Mouse (Mus musculus) neural tube, embryonic 13.5 days (tissue): Measurements from ENCODE around the gene Mettl1. TPM values are rescaled to one million over a fixed set of nuclear protein-coding genes. Genes with fewer than 3 reads are reported as not detected.
"Not testable (repeated sequence)": the region's sequence is repeated elsewhere in the genome, so short reads cannot be mapped to it uniquely, and the experiment has no call there.

Experiments
- ATAC-seq: fragments of 200-750 bp; cut with Nextera tagmentation; 2 replicates; pipeline ENCODE4 v1.8.0; 2017; ENCODE audit warnings: low read depth, mild to moderate bottlenecking, moderate TSS enrichment, moderate library complexity
- H3K27ac ChIP-seq: fragments of 300-500 bp; sonication (generic); replicated peaks from 2 replicates; pipeline ENCODE4 v1.5.1; 2015; ENCODE audit warnings: moderate library complexity, mild to moderate bottlenecking, inconsistent platforms
- H3K27me3 ChIP-seq: fragments of 300-500 bp; sonication (generic); 2 replicates; pipeline ENCODE4 v1.6.1; 2015; ENCODE audit warnings: mild to moderate bottlenecking, inconsistent platforms
- H3K36me3 ChIP-seq: fragments of 300-500 bp; sonication (generic); 2 replicates; pipeline ENCODE4 v1.6.1; 2015; ENCODE audit warnings: mild to moderate bottlenecking, inconsistent platforms
- H3K4me1 ChIP-seq: fragments of 300-500 bp; sonication (generic); replicated peaks from 2 replicates; pipeline ENCODE4 v1.6.1; 2015; ENCODE audit warnings: inconsistent platforms
- H3K4me2 ChIP-seq: fragments of 300-500 bp; sonication (generic); 2 replicates; pipeline ENCODE4 v1.6.1; 2015; ENCODE audit warnings: inconsistent platforms, mild to moderate bottlenecking, moderate library complexity
- H3K4me3 ChIP-seq: fragments of 300-500 bp; sonication (generic); 2 replicates; pipeline ENCODE4 v1.5.1; 2015; ENCODE audit warnings: mild to moderate bottlenecking, inconsistent platforms
- H3K9ac ChIP-seq: fragments of 300-500 bp; sonication (generic); 2 replicates; pipeline ENCODE4 v1.6.1; 2015; ENCODE audit warnings: moderate library complexity, mild to moderate bottlenecking, inconsistent platforms
- H3K9me3 ChIP-seq: fragments of 300-500 bp; sonication (generic); 2 replicates; pipeline ENCODE4 v1.6.1; 2016; ENCODE audit warnings: inconsistent platforms
- WGBS: fragments of 180-500 bp; shearing (Covaris S2); methylation state at CpG from one replicate; pipeline ENCODE4 v1.1.7; 2015; 5-methylcytosine and 5-hydroxymethylcytosine counted together
- polyA plus RNA-seq: library from polyadenylated mRNA; unstranded; fragments of >200 nt; fragmentation: Nextera tagmentation; extraction: Ambion mirVana; gene quantifications from 2 replicates; pipeline ENCODE4 v1.2.1, GENCODE M21; 2015

Mettl1 gene
- polyA plus RNA-seq, 1 experiment from 2014 or later: 22.5 TPM

DNA sequence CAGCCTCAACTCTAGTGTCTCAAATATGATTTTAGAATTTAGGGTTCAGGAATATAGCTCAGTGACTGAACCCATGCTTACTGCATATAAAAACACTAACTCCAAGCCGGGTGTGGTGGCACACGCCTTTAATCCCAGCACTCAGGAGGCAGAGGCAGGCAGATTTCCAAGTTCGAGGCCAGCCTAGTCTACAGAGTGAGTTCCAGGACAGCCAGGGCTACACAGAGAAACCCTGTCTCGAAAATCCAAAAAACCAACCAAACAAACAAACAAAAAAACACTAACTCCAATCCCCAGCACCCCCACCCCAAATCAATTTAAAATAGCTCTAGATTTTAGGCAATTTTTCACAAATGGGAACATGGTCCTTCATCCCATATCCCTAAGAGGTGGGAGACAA lies 20.9 kb downstream of the Mettl1 start:
- H3K9ac ChIP-seq, ATAC-seq, H3K4me2 ChIP-seq, H3K27ac ChIP-seq, H3K9me3 ChIP-seq, H3K4me3 ChIP-seq, H3K27me3 ChIP-seq: not testable (repeated sequence)
- Histone ChIP-seq H3K4me1 (peaks cover 71% of the 10 kb centered on the region), H3K36me3 (peaks cover 31% of the 10 kb centered on the region)
- WGBS: 91% methylated on average over 4 of the region's 4 CpGs

DNA sequence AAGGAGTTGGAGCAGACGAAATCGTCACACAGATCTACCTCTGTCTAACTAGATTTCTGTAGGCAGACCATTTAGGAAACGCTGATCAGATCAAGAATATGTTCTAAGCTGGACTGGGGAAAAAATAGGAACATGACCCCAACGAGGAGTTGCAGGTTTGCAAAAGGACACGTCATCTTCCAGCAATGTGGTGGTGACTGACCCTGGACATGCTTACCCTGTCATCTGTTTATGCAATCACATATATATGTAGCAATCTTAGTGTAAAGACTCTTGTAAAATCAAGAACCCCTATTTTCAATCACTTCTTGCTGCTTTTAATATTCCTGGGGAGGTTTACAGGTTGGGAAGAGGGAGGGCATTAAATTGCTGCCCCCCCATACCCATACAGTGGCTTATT lies 21.3 kb downstream of the Mettl1 start:
- Histone ChIP-seq H3K27ac (peak overlapping the region; percentile 79), H3K9me3 (no peaks in the 10 kb centered on the region), H3K4me1 (peaks cover 70% of the 10 kb centered on the region), H3K4me2 (peak overlapping the region; percentile 47; the same call in 1 of the 2 replicates), H3K27me3 (no peaks in the 10 kb centered on the region), H3K4me3 (no peak overlapping the region), H3K9ac (no peak overlapping the region), H3K36me3 (peaks cover 31% of the 10 kb centered on the region)
- WGBS: 86% methylated on average over 5 of the region's 5 CpGs
- no peak for ATAC-seq

DNA sequence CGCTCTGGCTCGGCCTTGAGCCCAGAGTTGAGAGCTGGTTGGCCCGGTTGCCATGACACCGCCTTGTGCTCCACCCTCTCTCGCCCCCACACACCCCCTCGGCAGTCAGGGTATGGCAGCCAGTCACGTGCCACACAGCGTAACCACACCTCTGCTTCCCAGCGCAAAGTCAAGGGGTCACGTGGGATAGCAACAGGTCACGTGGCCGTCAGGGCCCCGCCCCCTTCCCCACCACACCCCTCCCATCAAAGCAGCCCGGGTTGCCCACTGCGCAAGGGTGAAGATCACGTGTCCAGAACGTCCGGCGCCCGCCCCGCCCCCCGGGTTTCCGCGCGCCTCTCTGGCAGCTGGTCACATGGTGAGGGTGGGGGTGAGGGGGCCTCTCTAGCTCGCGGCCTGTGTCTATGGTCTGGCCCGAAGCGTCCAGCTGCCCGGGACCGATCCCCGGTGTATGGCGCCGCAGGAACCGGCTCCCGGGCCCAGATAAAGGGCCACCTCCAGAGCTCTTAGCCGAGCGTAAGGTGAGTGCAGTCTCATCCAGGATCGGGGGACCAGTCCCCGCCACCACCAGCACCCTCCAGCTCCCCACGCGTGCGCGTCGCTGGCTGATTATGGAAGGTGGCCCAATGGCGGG lies 22.1 kb downstream of the Mettl1 start, which contains the start of gene Cdk4:
Gene Cdk4 (plus strand): TSS at position 296 of the 634 bp plus-strand sequence.
- peaks cover 68% of the 10 kb centered on the region for H3K4me1 ChIP-seq
- peak within 1 kb of the TSS; percentile 89 for H3K4me3 ChIP-seq
- peaks cover 38% of the 10 kb centered on the region for H3K36me3 ChIP-seq
- H3K27ac ChIP-seq: peak within 1 kb of the TSS; percentile 91
- WGBS: under 1% methylated on average over 46 of the region's 46 CpGs
- no peaks in the 10 kb centered on the region for H3K9me3 ChIP-seq
- no peaks in the 10 kb centered on the region for H3K27me3 ChIP-seq
- peak within 1 kb of the TSS; percentile 99 for H3K9ac ChIP-seq
- ATAC-seq: peak; percentile 86
- H3K4me2 ChIP-seq: peak within 1 kb of the TSS; percentile 82

DNA sequence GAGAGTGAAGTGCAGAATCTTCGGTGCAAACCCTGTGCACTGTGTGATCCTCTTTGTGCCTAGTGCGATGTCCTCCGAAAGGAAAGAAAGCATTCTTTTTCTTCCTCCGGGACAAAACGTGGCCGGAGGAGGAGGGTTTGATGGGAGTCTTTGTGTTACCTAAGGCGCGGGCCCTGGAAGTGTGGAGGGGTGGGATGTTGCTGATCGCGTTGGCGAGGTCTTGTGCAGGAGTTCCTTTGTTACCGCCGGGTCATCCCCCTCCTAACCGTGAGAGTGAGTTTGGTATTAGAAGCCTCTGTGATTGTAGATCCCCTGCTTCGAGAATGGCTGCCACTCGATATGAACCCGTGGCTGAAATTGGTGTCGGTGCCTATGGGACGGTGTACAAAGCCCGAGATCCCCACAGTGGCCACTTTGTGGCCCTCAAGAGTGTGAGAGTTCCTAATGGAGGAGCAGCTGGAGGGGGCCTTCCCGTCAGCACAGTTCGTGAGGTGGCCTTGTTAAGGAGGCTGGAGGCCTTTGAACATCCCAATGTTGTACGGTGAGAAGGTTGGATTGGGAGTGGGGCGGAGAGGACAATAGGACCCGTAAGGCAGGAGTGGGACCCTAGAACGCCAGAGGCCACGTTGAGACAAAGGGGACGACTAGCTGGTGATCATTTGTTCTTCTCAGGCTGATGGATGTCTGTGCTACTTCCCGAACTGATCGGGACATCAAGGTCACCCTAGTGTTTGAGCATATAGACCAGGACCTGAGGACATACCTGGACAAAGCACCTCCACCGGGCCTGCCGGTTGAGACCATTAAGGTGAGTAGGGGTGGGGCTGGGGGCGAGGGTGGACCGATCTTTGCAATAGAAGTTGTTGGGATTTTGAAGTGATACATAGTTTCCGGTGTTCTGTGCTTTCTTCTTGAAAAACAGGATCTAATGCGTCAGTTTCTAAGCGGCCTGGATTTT lies 23.0 kb downstream of the Mettl1 start:
- H3K9me3 ChIP-seq: no peaks in the 10 kb centered on the region
- peak overlapping the region; percentile 89 for H3K4me3 ChIP-seq
- H3K4me1 ChIP-seq: peaks cover 69% of the 10 kb centered on the region
- ATAC-seq: peak; percentile 1; the same call in 1 of the 2 replicates
- H3K27me3 ChIP-seq: no peaks in the 10 kb centered on the region
- peak overlapping the region; percentile 91 for H3K27ac ChIP-seq
- H3K9ac ChIP-seq: peak overlapping the region; percentile 99
- 13% methylated on average over 37 of the region's 37 CpGs for WGBS
- H3K4me2 ChIP-seq: peak overlapping the region; percentile 82
- H3K36me3 ChIP-seq: peaks cover 41% of the 10 kb centered on the region

- 91% methylated on average over 9 of the region's 9 CpGs for WGBS
- ATAC-seq: no peak
- peaks cover 41% of the 10 kb centered on the region for H3K36me3 ChIP-seq
- H3K9me3 ChIP-seq: no peaks in the 10 kb centered on the region
- H3K27ac ChIP-seq: no peak overlapping the region
- H3K9ac ChIP-seq: no peak overlapping the region
- H3K4me1 ChIP-seq: peaks cover 66% of the 10 kb centered on the region
- H3K27me3 ChIP-seq: no peaks in the 10 kb centered on the region
- no peak overlapping the region; the same call in 1 of the 2 replicates for H3K4me2 ChIP-seq
- 0 out of 2 replicates have a peak overlapping the region, but pooled peaks have one; percentile 16 for H3K4me3 ChIP-seq
These were observed 24.8 kb downstream of the Mettl1 start for GRCm38 (mm10) chr10:127065981-127066380.

DNA sequence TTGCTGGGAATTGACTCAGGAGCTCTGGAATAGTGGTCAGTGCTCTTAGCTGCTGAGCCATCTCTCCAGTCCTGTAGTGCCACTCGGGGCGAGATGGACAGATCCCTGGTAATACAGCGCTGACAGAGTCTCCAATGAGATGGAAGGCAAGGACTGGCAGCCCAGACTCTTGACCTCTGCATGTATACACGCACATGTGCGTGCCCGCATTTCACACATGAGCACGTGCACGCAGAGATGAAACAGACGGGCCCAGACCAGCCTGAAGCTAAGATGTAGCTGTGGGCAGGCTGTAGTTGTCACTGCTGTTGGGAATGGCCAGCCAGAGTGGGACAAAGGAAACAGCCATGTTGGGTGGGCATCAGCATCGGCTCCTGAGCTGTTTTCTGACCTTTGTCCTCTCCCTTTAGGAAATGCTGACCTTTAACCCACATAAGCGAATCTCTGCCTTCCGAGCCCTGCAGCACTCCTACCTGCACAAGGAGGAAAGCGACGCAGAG lies 25.4 kb downstream of the Mettl1 start:
- peaks cover 41% of the 10 kb centered on the region for H3K36me3 ChIP-seq
- 0 out of 2 replicates have a peak overlapping the region, but pooled peaks have one; percentile 9 for H3K27ac ChIP-seq
- WGBS: 88% methylated on average over 14 of the region's 14 CpGs
- no peak overlapping the region for H3K9ac ChIP-seq
- H3K4me1 ChIP-seq: peaks cover 66% of the 10 kb centered on the region
- H3K4me3 ChIP-seq: peak overlapping the region; percentile 16
- ATAC-seq: no peak
- no peaks in the 10 kb centered on the region for H3K9me3 ChIP-seq
- H3K4me2 ChIP-seq: no peak overlapping the region; the same call in 1 of the 2 replicates
- no peaks in the 10 kb centered on the region for H3K27me3 ChIP-seq

GRCm38 (mm10) chr10:127068360-127069038 lies 27.3 kb downstream of the Mettl1 start:
- WGBS: 83% methylated on average over 9 of the region's 9 CpGs
- peak overlapping the region; percentile 93 for H3K4me2 ChIP-seq
- H3K9me3 ChIP-seq: no peaks in the 10 kb centered on the region
- H3K36me3 ChIP-seq: peaks cover 41% of the 10 kb centered on the region
- H3K27ac ChIP-seq: peak overlapping the region; percentile 94
- peak overlapping the region; percentile 77 for H3K9ac ChIP-seq
- peaks cover 56% of the 10 kb centered on the region for H3K4me1 ChIP-seq
- peak overlapping the region; percentile 65 for H3K4me3 ChIP-seq
- no peaks in the 10 kb centered on the region for H3K27me3 ChIP-seq
- ATAC-seq: no peak

GRCm38 (mm10) chr10:127069281-127070189 lies 28.3 kb downstream of the Mettl1 start:
- Histone ChIP-seq H3K27me3 (no peaks in the 10 kb centered on the region), H3K27ac (peak overlapping the region; percentile 94), H3K9me3 (no peaks in the 10 kb centered on the region), H3K36me3 (peaks cover 41% of the 10 kb centered on the region), H3K4me2 (peak overlapping the region; percentile 93), H3K4me3 (peak overlapping the region; percentile 65), H3K9ac (peak overlapping the region; percentile 77), H3K4me1 (peaks cover 54% of the 10 kb centered on the region)
- ATAC-seq: peak; percentile 82
- 4% methylated on average over 30 of the region's 30 CpGs for WGBS

GRCm38 (mm10) chr10:127070190-127071121 lies 29.2 kb downstream of the Mettl1 start, which contains the start of gene Tspan31:
Gene Tspan31 (minus strand): TSS chr10:127070264.
- Histone ChIP-seq H3K9me3 (no peaks in the 10 kb centered on the region), H3K9ac (peak within 1 kb of the TSS; percentile 87), H3K4me1 (peaks cover 44% of the 10 kb centered on the region), H3K27me3 (no peaks in the 10 kb centered on the region), H3K4me2 (peak within 1 kb of the TSS; percentile 93), H3K36me3 (peaks cover 32% of the 10 kb centered on the region), H3K27ac (peak within 1 kb of the TSS; percentile 94), H3K4me3 (peak within 1 kb of the TSS; percentile 65)
- ATAC-seq: peak; percentile 95
- WGBS: 2% methylated on average over 36 of the region's 36 CpGs

DNA sequence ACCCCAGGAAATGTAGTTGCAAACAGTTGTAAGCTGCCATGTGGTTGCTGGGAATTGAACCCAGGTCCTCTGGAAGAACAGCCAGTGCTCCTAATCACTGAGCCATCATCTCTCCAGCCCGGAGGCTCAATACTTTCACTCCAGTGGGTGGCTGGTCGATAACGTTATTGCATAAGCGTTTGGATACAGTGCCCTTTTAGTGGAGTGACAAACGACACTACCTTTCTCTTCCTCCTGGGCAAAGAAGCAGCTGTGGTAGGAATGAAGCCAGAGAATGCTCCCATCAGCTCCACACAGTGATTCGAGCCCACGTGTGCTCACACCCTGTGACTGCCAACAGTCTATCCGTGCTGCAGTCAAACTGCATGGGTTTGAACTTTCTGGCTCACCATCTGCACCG lies 30.0 kb downstream of the Mettl1 start:
- Histone ChIP-seq H3K27ac (no peak overlapping the region; the same call in 1 of the 2 replicates), H3K4me3 (peak overlapping the region; percentile 65)
- 71% methylated on average over 9 of the region's 9 CpGs for WGBS

More for the DNA sequence above, 30.0 kb downstream of the Mettl1 start:
- Histone ChIP-seq H3K27me3 (peaks cover 7% of the 10 kb centered on the region), H3K9me3 (no peaks in the 10 kb centered on the region), H3K9ac (peak overlapping the region; percentile 87), H3K36me3 (peaks cover 25% of the 10 kb centered on the region), H3K4me1 (peaks cover 40% of the 10 kb centered on the region), H3K4me2 (peak overlapping the region; percentile 93)
- ATAC-seq: no peak
